Mouse (Mus musculus) kidney, postnatal 0 days (tissue): Measurements from ENCODE around the gene Gm49336. TPM values are rescaled to one million over a fixed set of nuclear protein-coding genes. Genes with fewer than 3 reads are reported as not detected.

Source experiments
- ATAC-seq: fragments of 200-750 bp; cut with Nextera tagmentation; replicated peaks from 2 replicates; pipeline ENCODE4 v1.8.0; 2017; ENCODE audit warnings: low read depth, moderate number of reproducible peaks, moderate TSS enrichment, moderate library complexity; ENCODE audit not compliant: low FRiP score
- DNase-seq: peaks from one replicate; pipeline ENCODE4 v3.0.0-alpha.2; 2016; ENCODE audit warnings: low spot score
- H3K27ac ChIP-seq: fragments of 300-500 bp; sonication (generic); 2 replicates; pipeline ENCODE4 v1.5.1; 2014; ENCODE audit warnings: mild to moderate bottlenecking
- H3K27me3 ChIP-seq: fragments of 300-500 bp; sonication (generic); 2 replicates; pipeline ENCODE4 v1.6.1; 2014; ENCODE audit warnings: low read length, mixed read lengths; ENCODE audit not compliant: insufficient read depth
- H3K36me3 ChIP-seq: fragments of 300-500 bp; sonication (generic); 2 replicates; pipeline ENCODE4 v1.6.1; 2014; ENCODE audit warnings: low read length, mixed read lengths; ENCODE audit not compliant: insufficient read depth
- H3K4me1 ChIP-seq: fragments of 300-500 bp; sonication (generic); replicated peaks from 2 replicates; pipeline ENCODE4 v1.6.1; 2014; ENCODE audit warnings: antibody characterized with exemption, low read length, mixed read lengths; ENCODE audit not compliant: insufficient read depth
- H3K4me2 ChIP-seq: fragments of 300-500 bp; sonication (generic); 2 replicates; pipeline ENCODE4 v1.6.1; 2014; ENCODE audit warnings: mild to moderate bottlenecking, low read length, moderate library complexity, mixed read lengths
- H3K4me3 ChIP-seq: fragments of 300-500 bp; sonication (generic); replicated peaks from 2 replicates; pipeline ENCODE4 v1.5.1; 2014; ENCODE audit warnings: low read depth, low read length
- H3K9ac ChIP-seq: fragments of 300-500 bp; sonication (generic); 2 replicates; pipeline ENCODE4 v1.6.1; 2014; ENCODE audit warnings: low read depth, low read length
- H3K9me3 ChIP-seq: fragments of 300-500 bp; sonication (generic); replicated peaks from 2 replicates; pipeline ENCODE4 v1.6.1; 2016; ENCODE audit warnings: low read length, inconsistent platforms, mixed read lengths
- CTCF ChIP-seq: IDR thresholded peaks from 2 replicates; pipeline ENCODE4 v1.5.1; 2016; ENCODE audit warnings: antibody characterized with exemption, low read depth, mild to moderate bottlenecking, moderate library complexity
- WGBS: fragments of 180-500 bp; shearing (Covaris S2); extraction: QIAGEN DNeasy Blood & Tissue Kit; methylation state at CpG from one replicate; pipeline ENCODE4 v1.1.7; 2014; 5-methylcytosine and 5-hydroxymethylcytosine counted together
- polyA plus RNA-seq: library from polyadenylated mRNA; unstranded; fragments of >200 nt; fragmentation: Nextera tagmentation; extraction: Ambion mirVana; gene quantifications from 2 replicates; pipeline ENCODE4 v1.2.1, GENCODE M21; 2015

Gene Gm49336
- polyA plus RNA-seq: 32.6 and 33.4 TPM in 2 replicates

DNA sequence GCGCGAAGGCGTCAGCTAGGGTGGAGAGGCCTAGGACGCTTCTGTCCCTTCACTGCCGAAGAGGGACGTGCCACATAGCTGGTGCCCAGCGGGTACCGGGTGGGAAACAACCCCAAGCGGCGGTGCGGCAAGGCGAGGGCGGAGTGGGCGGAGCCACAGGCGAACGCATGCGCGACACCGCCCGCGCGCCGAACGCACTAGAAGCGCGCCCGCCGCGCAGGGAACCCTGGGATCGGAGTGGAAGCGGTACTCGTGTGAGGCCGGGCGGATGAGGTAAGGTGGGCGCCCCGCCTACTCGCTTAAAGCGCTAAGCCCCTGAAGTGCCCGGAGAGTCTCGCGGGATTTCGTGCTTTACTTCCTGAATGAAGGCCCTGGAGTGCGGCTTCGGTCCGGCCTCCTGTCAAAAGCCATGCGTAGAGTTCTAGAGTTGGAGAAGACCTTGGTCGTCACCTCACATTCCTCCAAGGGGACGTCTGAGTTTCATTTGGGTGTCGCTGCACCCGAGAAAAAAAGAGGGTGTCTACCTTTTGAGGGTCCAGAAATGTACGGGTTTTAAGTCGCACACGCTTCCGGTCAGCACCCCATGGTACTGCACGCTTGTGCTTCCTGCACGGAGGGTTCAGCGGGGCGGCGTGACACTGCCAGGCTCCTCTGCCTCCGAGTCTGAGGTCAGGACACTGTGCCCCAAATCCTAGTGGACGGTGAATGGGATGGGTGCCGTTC lies at the start of gene Gm49336, which contains the start of gene Nupl1:
Gene Gm49336 (minus strand): TSS at position 227 of the 723 bp plus-strand sequence.
Gene Nupl1 (minus strand): TSS at position 151 of the 723 bp plus-strand sequence.
- DNase-seq: peak; percentile 100
- no peak for TF ChIP-seq CTCF
- under 1% methylated on average over 62 of the region's 62 CpGs for WGBS

GRCm38 (mm10) chr14:60301024-60301423 lies 49.7 kb upstream of the Gm49336 start:
- Histone ChIP-seq H3K27me3 (no peaks in the 10 kb centered on the region), H3K4me2 (no peak overlapping the region), H3K4me3 (no peak overlapping the region), H3K9me3 (no peaks in the 10 kb centered on the region), H3K9ac (no peak overlapping the region), H3K27ac (no peak overlapping the region), H3K4me1 (no peaks in the 10 kb centered on the region), H3K36me3 (peaks cover 5% of the 10 kb centered on the region; the same call in 1 of the 2 replicates)
- no peak for DNase-seq
- 71% methylated on average over 6 of the region's 6 CpGs for WGBS
- TF ChIP-seq CTCF: no peak
- ATAC-seq: no peak

More for the DNA sequence above, at the start of gene Gm49336, which contains the start of gene Nupl1:
- peak within 1 kb of the TSS; percentile 96 for H3K9ac ChIP-seq
- no peaks in the 10 kb centered on the region; the same call in 1 of the 2 replicates for H3K4me1 ChIP-seq
- no peaks in the 10 kb centered on the region for H3K27me3 ChIP-seq
- 0 out of 2 replicates have a peak, but pooled peaks cover 2% of the 10 kb centered on the region for H3K36me3 ChIP-seq
- peak within 1 kb of the TSS; percentile 98 for H3K4me3 ChIP-seq
- H3K9me3 ChIP-seq: no peaks in the 10 kb centered on the region
- H3K4me2 ChIP-seq: peak within 1 kb of the TSS; percentile 89
- H3K27ac ChIP-seq: peak within 1 kb of the TSS; percentile 96
- peak; percentile 100 for ATAC-seq

DNA sequence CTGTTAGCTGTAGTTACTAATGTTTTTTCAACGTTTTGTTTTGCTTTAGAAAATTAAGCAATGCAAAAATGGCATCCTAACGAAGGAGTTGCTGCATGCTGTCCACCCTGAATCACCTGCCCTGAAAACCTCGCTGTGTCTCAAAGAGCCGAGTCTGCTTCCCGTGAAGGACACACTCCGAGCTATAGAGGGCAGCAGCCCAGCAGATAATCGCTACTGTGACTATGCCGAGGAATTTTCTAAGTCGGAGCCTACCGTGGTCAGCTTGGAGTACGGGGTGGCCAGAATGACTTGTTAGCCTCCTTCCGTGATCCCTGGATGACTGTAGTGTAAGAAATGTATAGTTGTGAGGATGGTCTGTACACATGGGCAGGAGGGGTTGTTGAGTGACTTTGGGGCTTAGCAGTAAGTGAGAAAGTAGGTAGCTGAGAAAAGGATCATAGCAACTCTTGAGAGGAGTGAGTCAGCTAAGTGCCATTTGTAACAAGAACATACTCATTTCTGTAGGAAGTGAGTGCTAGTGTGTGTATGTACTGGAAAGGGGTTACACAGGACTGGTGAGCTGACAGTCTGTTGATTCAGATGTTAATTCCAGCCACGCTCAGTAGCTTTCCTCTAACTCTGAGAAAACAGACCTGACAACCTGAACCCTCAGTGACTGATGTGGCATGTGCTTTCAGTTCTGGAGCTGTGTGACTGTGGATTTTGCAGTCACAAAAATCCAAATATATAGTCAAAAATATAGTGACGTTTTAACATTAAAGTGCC lies 49.1 kb upstream of the Gm49336 start:
- Histone ChIP-seq H3K4me2 (no peak overlapping the region), H3K36me3 (peaks cover 5% of the 10 kb centered on the region; the same call in 1 of the 2 replicates), H3K27ac (no peak overlapping the region), H3K4me1 (no peaks in the 10 kb centered on the region), H3K4me3 (no peak overlapping the region), H3K9ac (no peak overlapping the region), H3K9me3 (no peaks in the 10 kb centered on the region), H3K27me3 (no peaks in the 10 kb centered on the region)
- peak; percentile 38 for TF ChIP-seq CTCF
- ATAC-seq (no peak), DNase-seq (no peak)
- WGBS: 79% methylated on average over 14 of the region's 14 CpGs

- Histone ChIP-seq H3K9me3 (no peaks in the 10 kb centered on the region), H3K36me3 (peaks cover 13% of the 10 kb centered on the region; the same call in 1 of the 2 replicates), H3K9ac (no peak overlapping the region), H3K4me1 (no peaks in the 10 kb centered on the region), H3K27ac (no peak overlapping the region), H3K4me3 (no peak overlapping the region), H3K4me2 (no peak overlapping the region), H3K27me3 (no peaks in the 10 kb centered on the region)
- DNase-seq (no peak), ATAC-seq (no peak)
- TF ChIP-seq CTCF: no peak
- 80% methylated on average over 1 of the region's 1 CpGs for WGBS
Observed at GRCm38 (mm10) chr14:60295531-60295930, 44.2 kb upstream of the Gm49336 start.

GRCm38 (mm10) chr14:60290363-60290762 lies 39.1 kb upstream of the Gm49336 start:
- no peak overlapping the region for H3K4me3 ChIP-seq
- ATAC-seq (no peak), DNase-seq (no peak)
- H3K36me3 ChIP-seq: peaks cover 20% of the 10 kb centered on the region; the same call in 1 of the 2 replicates
- 85% methylated on average over 4 of the region's 4 CpGs for WGBS
- no peaks in the 10 kb centered on the region for H3K9me3 ChIP-seq
- H3K9ac ChIP-seq: no peak overlapping the region
- H3K27me3 ChIP-seq: no peaks in the 10 kb centered on the region
- no peaks in the 10 kb centered on the region for H3K4me1 ChIP-seq
- no peak overlapping the region for H3K27ac ChIP-seq
- no peak for TF ChIP-seq CTCF
- no peak overlapping the region for H3K4me2 ChIP-seq

- no peak for TF ChIP-seq CTCF
- WGBS: 83% methylated on average over 7 of the region's 7 CpGs
- peaks cover 9% of the 10 kb centered on the region; the same call in 1 of the 2 replicates for H3K36me3 ChIP-seq
- H3K27me3 ChIP-seq: no peaks in the 10 kb centered on the region
- no peak overlapping the region for H3K9ac ChIP-seq
- no peak for ATAC-seq
- no peak overlapping the region for H3K4me3 ChIP-seq
- no peak overlapping the region for H3K4me2 ChIP-seq
- H3K9me3 ChIP-seq: no peaks in the 10 kb centered on the region
- no peak overlapping the region for H3K27ac ChIP-seq
- no peak for DNase-seq
- H3K4me1 ChIP-seq: no peaks in the 10 kb centered on the region
Observed at GRCm38 (mm10) chr14:60286194-60286863, 35.0 kb upstream of the Gm49336 start.
